Mouse (Mus musculus): ENCODE measurements around the gene 1700018F24Rik. TPM values are rescaled to one million over a fixed set of nuclear protein-coding genes. Genes with fewer than 3 reads are reported as not detected.
A peak's percentile ranks its signal among the peaks of the same experiment; 100 is the strongest.

The 1700018F24Rik gene
- polyA plus RNA-seq, 1 experiment from 2014 or later, result not detected

DNA sequence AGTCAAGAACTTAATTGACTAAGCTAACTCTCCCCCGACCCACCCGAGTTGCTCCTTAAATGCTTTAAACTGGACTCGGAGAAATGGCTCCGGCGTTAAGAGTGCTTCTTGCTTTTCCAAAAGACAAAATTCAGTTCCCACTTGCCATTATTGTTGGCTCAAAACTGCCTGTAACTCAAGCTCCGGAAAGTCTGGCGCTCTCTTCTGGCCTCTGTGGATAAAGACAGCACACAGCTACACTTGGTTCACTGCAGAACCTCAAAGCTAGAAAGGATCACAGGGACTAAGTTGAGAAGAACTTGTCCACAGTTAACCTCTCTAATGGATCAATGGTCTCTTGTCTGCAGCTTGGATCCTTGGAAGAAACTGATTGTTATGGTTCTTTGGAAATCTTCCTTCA, 15.9 kb downstream of the 1700018F24Rik start:
- Histone ChIP-seq H3K27me3 (ENCODE audit: insufficient read depth, low read length) (no peaks in the 10 kb centered on the region), H3K36me3 (ENCODE audit: insufficient read depth) (no peaks in the 10 kb centered on the region), H3K4me1 (ENCODE audit: insufficient read depth) (no peaks in the 10 kb centered on the region), H3K9me3 (ENCODE audit: low read depth, low read length) (no peaks in the 10 kb centered on the region), H3K9ac (no peak overlapping the region), H3K27ac (ENCODE audit: low read depth) (no peak overlapping the region), H3K4me2 (no peak overlapping the region), H3K4me3 (ENCODE audit: low read depth, low read length) (no peak overlapping the region)
- no peak for TF ChIP-seq CTCF (IDR thresholded peaks at IDR 0.05; ENCODE audit: low read depth)
- DNase-seq, result no peak
- ATAC-seq (ENCODE audit: insufficient read depth), result no peak
- WGBS, result 91% methylated on average over 7 of the region's 7 CpGs

DNA sequence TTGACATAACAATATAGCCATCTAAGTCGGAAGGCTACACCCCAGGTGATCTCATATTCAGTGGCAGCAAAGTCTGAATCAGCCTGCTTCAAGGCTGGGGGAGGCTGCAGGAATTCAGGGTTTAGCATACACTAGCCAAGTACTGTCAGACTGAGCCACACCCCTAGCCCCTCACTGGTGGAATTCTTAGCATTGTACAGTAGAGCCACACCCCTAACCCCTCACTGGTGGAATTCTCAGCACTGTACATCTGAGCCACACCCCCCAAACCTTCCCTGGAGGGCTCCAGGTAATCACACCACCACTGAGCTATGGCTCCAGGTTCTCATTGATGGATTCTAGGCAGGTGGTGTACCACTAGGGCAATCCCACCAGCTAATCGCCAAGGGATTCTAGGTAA, 16.7 kb downstream of the 1700018F24Rik start:
- DNase-seq (peak; percentile 27), ATAC-seq (ENCODE audit: insufficient read depth) (peak; percentile 69; the same call in 1 of the 2 replicates)

DNA sequence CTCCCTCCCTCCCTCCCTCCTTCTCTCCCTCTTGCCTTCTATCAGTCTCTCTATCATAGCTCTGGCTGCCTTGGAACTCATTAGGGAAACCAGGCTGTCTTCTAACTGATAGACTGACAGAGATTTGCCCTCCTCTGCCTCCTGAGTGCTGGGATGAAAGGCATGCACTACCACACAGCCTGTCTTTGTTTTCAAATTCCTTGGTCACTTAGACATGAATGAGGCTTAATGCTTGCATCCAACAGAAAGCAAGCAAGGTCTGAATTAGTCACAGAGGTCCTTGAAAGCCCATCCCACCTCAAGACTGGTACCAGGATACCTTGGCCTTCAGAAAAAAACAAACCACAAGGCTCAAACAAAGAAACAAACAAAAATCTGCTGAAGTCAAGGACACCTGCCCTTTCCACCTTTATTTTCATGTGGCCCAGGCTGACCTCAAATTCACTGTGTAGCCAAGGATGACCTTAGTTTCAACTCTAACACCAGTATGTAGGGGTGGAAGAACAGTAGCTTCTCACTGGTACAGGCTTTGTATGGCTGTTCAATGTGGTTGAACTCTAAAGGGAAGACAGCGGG, 22.1 kb downstream of the 1700018F24Rik start:
- no peak overlapping the region for H3K27ac ChIP-seq (ENCODE audit: low read depth)
- H3K4me2 ChIP-seq, result no peak overlapping the region
- H3K4me1 ChIP-seq (ENCODE audit: insufficient read depth), result no peaks in the 10 kb centered on the region
- H3K36me3 ChIP-seq (ENCODE audit: insufficient read depth), result no peaks in the 10 kb centered on the region
- no peaks in the 10 kb centered on the region for H3K27me3 ChIP-seq (ENCODE audit: insufficient read depth, low read length)
- no peak overlapping the region for H3K9ac ChIP-seq
- no peak for TF ChIP-seq CTCF (IDR thresholded peaks at IDR 0.05; ENCODE audit: low read depth)
- ATAC-seq (ENCODE audit: insufficient read depth), result no peak
- 77% methylated on average over 1 of the region's 1 CpGs for WGBS
- H3K9me3 ChIP-seq (ENCODE audit: low read depth, low read length), result no peaks in the 10 kb centered on the region
- H3K4me3 ChIP-seq (ENCODE audit: low read depth, low read length), result no peak overlapping the region
- DNase-seq, result no peak

More for the DNA sequence above, 16.7 kb downstream of the 1700018F24Rik start:
- 63% methylated on average over 2 of the region's 2 CpGs for WGBS
- Histone ChIP-seq H3K27me3 (ENCODE audit: insufficient read depth, low read length) (no peaks in the 10 kb centered on the region), H3K4me1 (ENCODE audit: insufficient read depth) (no peaks in the 10 kb centered on the region), H3K9me3 (ENCODE audit: low read depth, low read length) (no peaks in the 10 kb centered on the region), H3K27ac (ENCODE audit: low read depth) (no peak overlapping the region), H3K9ac (no peak overlapping the region), H3K4me3 (ENCODE audit: low read depth, low read length) (no peak overlapping the region), H3K36me3 (ENCODE audit: insufficient read depth) (no peaks in the 10 kb centered on the region), H3K4me2 (no peak overlapping the region)
- no peak for TF ChIP-seq CTCF (IDR thresholded peaks at IDR 0.05; ENCODE audit: low read depth)

DNA sequence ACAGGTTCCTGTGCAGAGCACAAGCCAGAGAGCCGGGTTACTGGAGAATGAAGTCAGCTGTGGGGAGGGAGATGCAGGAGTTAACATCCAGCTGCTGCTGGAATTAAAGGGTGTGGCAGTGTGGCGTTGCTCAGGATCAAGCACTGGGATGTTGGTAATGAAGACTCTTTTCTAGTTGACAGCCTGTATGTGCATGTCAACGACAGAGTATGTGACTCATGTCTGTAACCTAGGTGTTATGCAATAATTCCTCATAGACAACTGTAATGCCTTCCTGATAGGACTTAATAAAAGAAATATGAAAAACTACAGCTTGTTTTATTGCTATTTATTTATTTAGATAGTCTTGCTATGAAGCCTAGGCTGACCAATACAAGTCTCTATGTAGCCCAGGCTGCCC, 26.1 kb downstream of the 1700018F24Rik start:
- no peak for TF ChIP-seq CTCF (IDR thresholded peaks at IDR 0.05; ENCODE audit: low read depth)
- H3K9me3 ChIP-seq (ENCODE audit: low read depth, low read length), result no peaks in the 10 kb centered on the region
- DNase-seq (no peak), ATAC-seq (ENCODE audit: insufficient read depth) (no peak)
- no peaks in the 10 kb centered on the region for H3K36me3 ChIP-seq (ENCODE audit: insufficient read depth)
- no peak overlapping the region for H3K27ac ChIP-seq (ENCODE audit: low read depth)
- 43% methylated on average over 3 of the region's 3 CpGs for WGBS
- no peak overlapping the region for H3K4me2 ChIP-seq
- no peak overlapping the region for H3K9ac ChIP-seq
- H3K4me1 ChIP-seq (ENCODE audit: insufficient read depth), result no peaks in the 10 kb centered on the region
- H3K4me3 ChIP-seq (ENCODE audit: low read depth, low read length), result no peak overlapping the region
- H3K27me3 ChIP-seq (ENCODE audit: insufficient read depth, low read length), result no peaks in the 10 kb centered on the region

DNA sequence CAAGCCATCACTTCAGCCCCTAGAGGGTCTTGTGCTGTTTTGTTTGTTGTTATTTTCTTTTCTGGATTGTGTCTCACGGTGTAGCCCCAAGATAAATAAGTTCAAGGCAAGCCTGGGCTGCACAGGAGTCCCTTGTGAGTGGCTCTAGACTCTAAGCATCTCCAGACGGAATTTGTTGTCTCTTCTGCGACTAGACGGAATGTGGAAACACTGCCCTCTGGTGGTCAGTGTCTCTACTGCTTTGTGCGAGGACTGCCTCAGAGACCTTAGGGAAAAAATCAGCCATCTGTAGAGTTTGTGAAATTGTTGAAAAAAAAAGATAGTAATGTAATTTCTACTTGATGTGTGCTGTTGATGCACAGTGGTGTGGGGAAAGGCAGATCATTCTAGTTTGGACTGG, 26.9 kb downstream of the 1700018F24Rik start:
- Histone ChIP-seq H3K9ac (no peak overlapping the region), H3K9me3 (ENCODE audit: low read depth, low read length) (no peaks in the 10 kb centered on the region), H3K4me3 (ENCODE audit: low read depth, low read length) (no peak overlapping the region), H3K27ac (ENCODE audit: low read depth) (no peak overlapping the region), H3K4me2 (no peak overlapping the region), H3K27me3 (ENCODE audit: insufficient read depth, low read length) (no peaks in the 10 kb centered on the region), H3K4me1 (ENCODE audit: insufficient read depth) (no peaks in the 10 kb centered on the region), H3K36me3 (ENCODE audit: insufficient read depth) (no peaks in the 10 kb centered on the region)
- peak; percentile 88 for TF ChIP-seq CTCF (IDR thresholded peaks at IDR 0.05; ENCODE audit: low read depth)
- DNase-seq (peak; percentile 93), ATAC-seq (ENCODE audit: insufficient read depth) (peak; percentile 62; the same call in 1 of the 2 replicates)
- 0% methylated on average over 5 of the region's 5 CpGs for WGBS

DNA sequence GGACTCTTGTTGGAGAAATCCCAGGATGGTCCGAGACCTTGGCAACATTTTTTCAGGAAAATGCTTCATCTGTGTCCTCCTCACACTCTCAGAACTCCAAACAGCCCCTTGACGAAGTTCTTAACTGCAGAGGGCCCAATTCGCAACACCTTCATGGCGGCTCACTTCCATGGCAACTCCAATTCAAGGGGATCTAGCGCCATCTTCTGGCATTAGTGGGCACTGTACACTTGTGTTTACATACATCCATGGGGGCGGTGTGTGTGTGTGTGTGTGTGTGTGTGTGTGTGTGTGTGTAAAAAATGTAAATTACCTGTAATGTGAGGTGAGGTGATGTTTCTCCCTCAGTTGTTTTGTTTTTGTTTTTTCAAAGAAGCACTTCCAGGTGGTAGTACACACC, 28.6 kb downstream of the 1700018F24Rik start:
- no peaks in the 10 kb centered on the region for H3K9me3 ChIP-seq (ENCODE audit: low read depth, low read length)
- 47% methylated on average over 6 of the region's 6 CpGs for WGBS
- no peak overlapping the region for H3K4me3 ChIP-seq (ENCODE audit: low read depth, low read length)
- TF ChIP-seq CTCF (IDR thresholded peaks at IDR 0.05; ENCODE audit: low read depth), result peak; percentile 56
- no peak overlapping the region for H3K9ac ChIP-seq
- H3K27ac ChIP-seq (ENCODE audit: low read depth), result no peak overlapping the region
- ATAC-seq (ENCODE audit: insufficient read depth) (no peak), DNase-seq (peak; percentile 51)
- H3K36me3 ChIP-seq (ENCODE audit: insufficient read depth), result no peaks in the 10 kb centered on the region
- no peaks in the 10 kb centered on the region for H3K27me3 ChIP-seq (ENCODE audit: insufficient read depth, low read length)
- H3K4me2 ChIP-seq, result no peak overlapping the region
- H3K4me1 ChIP-seq (ENCODE audit: insufficient read depth), result no peaks in the 10 kb centered on the region

DNA sequence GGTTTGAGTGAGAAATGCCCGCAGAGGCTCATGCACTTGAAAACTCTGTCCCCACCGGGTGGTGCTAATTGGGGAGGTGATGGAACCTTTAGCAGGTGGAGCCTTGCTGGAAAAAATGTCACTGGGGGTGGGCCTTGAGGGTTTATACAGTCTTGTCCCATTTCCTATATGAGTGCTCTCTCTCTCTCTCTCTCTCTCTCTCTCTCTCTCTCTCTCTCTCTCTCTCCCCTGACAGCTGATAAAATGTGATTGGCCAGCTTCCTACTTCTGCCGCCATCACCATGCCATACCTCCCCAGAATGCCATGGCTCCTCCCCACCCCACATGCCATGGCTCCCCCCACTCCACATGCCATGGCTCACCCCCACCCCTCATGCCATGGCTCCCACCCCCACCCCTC, 32.3 kb downstream of the 1700018F24Rik start:
- DNase-seq (no peak), ATAC-seq (ENCODE audit: insufficient read depth) (no peak)
- H3K4me3 ChIP-seq (ENCODE audit: low read depth, low read length), result no peak overlapping the region
- H3K27me3 ChIP-seq (ENCODE audit: insufficient read depth, low read length), result no peaks in the 10 kb centered on the region
- WGBS, result 53% methylated on average over 3 of the region's 3 CpGs
- H3K27ac ChIP-seq (ENCODE audit: low read depth), result no peak overlapping the region
- no peak for TF ChIP-seq CTCF (IDR thresholded peaks at IDR 0.05; ENCODE audit: low read depth)
- H3K9ac ChIP-seq, result no peak overlapping the region
- no peaks in the 10 kb centered on the region for H3K36me3 ChIP-seq (ENCODE audit: insufficient read depth)
- no peaks in the 10 kb centered on the region for H3K9me3 ChIP-seq (ENCODE audit: low read depth, low read length)
- H3K4me2 ChIP-seq, result no peak overlapping the region
- no peaks in the 10 kb centered on the region for H3K4me1 ChIP-seq (ENCODE audit: insufficient read depth)

Data from lung, embryonic 14.5 days (tissue).